In the genomic region with DNA sequence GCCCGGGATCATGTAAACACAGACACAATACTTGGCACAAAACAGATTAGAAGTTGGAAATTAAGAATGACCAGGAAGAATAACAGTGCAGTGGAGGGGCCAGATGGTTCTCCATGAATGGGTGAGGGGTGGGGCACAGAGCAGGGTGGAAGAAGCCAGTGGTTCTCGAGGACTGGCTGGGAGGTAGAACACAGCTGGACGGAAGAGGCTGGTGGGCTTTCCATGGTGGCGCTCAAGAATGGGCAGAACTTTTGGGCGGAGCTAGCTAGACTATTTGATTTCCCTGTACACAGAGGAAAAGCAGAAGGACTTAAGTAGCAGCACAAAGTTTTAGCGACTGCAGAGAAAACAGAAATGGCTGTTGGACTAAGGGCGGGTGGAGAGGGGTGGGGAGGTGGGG, we compare ENCODE assay signal across 9 mouse cellular contexts.
DNase-seq lines count a peak whose midpoint lies in the region; ATAC-seq lines count a peak whose summit lies in the region.
"Had no signal": no experiment of that assay in that cellular context is flagged by ENCODE, and none has a peak within 500 bp of the region (broad histone marks: within the 10 kb centered on the region; RNA-seq: fewer than 3 reads in every experiment).

No protein-coding gene starts in this region.

- no peaks in the 10 kb centered on the region for H3K27me3 ChIP-seq in embryonic facial prominence, embryonic 11.5 days (ENCODE audit: control insufficient read depth, insufficient read depth, low read length)
- H3K27me3 ChIP-seq in embryonic facial prominence, embryonic 10.5 days (replicated peaks; ENCODE audit: low read depth, poor library complexity, severe bottlenecking), result no peaks in the 10 kb centered on the region
- H3K27me3 ChIP-seq in midbrain, embryonic 10.5 days (ENCODE audit: low read depth, poor library complexity, severe bottlenecking), result no peaks in the 10 kb centered on the region
- no peaks in the 10 kb centered on the region for H3K27me3 ChIP-seq in midbrain, embryonic 14.5 days (ENCODE audit: control insufficient read depth, insufficient read depth, low read length)
- H3K27me3 ChIP-seq in liver, embryonic 16.5 days (ENCODE audit: control insufficient read depth, insufficient read depth, low read depth, low read length), result no peaks in the 10 kb centered on the region

- DNase-seq in embryonic facial prominence, embryonic 11.5 days (ENCODE audit: low spot score), result no peak
- DNase-seq in embryonic facial prominence, embryonic 10.5 days (ENCODE audit: low spot score), result no peak
- DNase-seq in midbrain, embryonic 10.5 days (ENCODE audit: low spot score), result no peak
- DNase-seq in midbrain, embryonic 14.5 days, result no peak
- DNase-seq in ovary, postnatal 14 days (ENCODE audit: low spot score), result no peak
- no peak for DNase-seq in urinary bladder, adult 18-20 months (ENCODE audit: low spot score in 2 of 2)
- DNase-seq in left cerebral cortex, adult 9 months (ENCODE audit: low spot score in 2 of 2), result no peak
- DNase-seq: cerebellum, adult 18-20 months had no signal

- ATAC-seq in embryonic facial prominence, embryonic 11.5 days (replicated peaks; ENCODE audit: insufficient number of reproducible peaks, low FRiP score, low TSS enrichment, low read depth), result 0 out of 2 replicates have a peak, but pooled peaks have one; percentile 58
- ATAC-seq in midbrain, embryonic 14.5 days (ENCODE audit: low FRiP score, low TSS enrichment), result no peak
- peak; percentile 20 for ATAC-seq in liver, embryonic 16.5 days (ENCODE audit: low read depth)

- no peak overlapping the region for H3K4me3 ChIP-seq in embryonic facial prominence, embryonic 11.5 days (ENCODE audit: low read depth, low read length)
- no peak overlapping the region for H3K4me3 ChIP-seq in embryonic facial prominence, embryonic 10.5 days
- no peak overlapping the region for H3K4me3 ChIP-seq in midbrain, embryonic 10.5 days
- no peak overlapping the region for H3K4me3 ChIP-seq in midbrain, embryonic 14.5 days (replicated peaks; ENCODE audit: low read depth, low read length)
- H3K4me3 ChIP-seq in liver, embryonic 16.5 days (ENCODE audit: low read depth, low read length), result peak overlapping the region; percentile 42

- no peaks in the 10 kb centered on the region for H3K4me1 ChIP-seq in embryonic facial prominence, embryonic 11.5 days (ENCODE audit: control insufficient read depth, insufficient read depth, low read length)
- H3K4me1 ChIP-seq in embryonic facial prominence, embryonic 10.5 days, result peaks cover 21% of the 10 kb centered on the region
- peaks cover 19% of the 10 kb centered on the region for H3K4me1 ChIP-seq in midbrain, embryonic 10.5 days
- 0 out of 2 replicates have a peak, but pooled peaks cover 3% of the 10 kb centered on the region for H3K4me1 ChIP-seq in midbrain, embryonic 14.5 days (ENCODE audit: control insufficient read depth, insufficient read depth, low read length)
- peaks cover 32% of the 10 kb centered on the region for H3K4me1 ChIP-seq in liver, embryonic 16.5 days (ENCODE audit: control insufficient read depth, low read depth, low read length)

- no peak overlapping the region for H3K4me2 ChIP-seq in embryonic facial prominence, embryonic 11.5 days (ENCODE audit: low read depth, low read length)
- no peak overlapping the region for H3K4me2 ChIP-seq in midbrain, embryonic 14.5 days (ENCODE audit: low read length)
- H3K4me2 ChIP-seq in liver, embryonic 16.5 days (ENCODE audit: low read depth, low read length), result peak overlapping the region; percentile 81

- no peaks in the 10 kb centered on the region for H3K36me3 ChIP-seq in embryonic facial prominence, embryonic 11.5 days (replicated peaks; ENCODE audit: control insufficient read depth, insufficient read depth, low read depth, low read length)
- H3K36me3 ChIP-seq in embryonic facial prominence, embryonic 10.5 days (replicated peaks), result no peaks in the 10 kb centered on the region
- H3K36me3 ChIP-seq in midbrain, embryonic 10.5 days, result no peaks in the 10 kb centered on the region
- H3K36me3 ChIP-seq in midbrain, embryonic 14.5 days (ENCODE audit: control insufficient read depth, insufficient read depth, low read length), result no peaks in the 10 kb centered on the region
- no peaks in the 10 kb centered on the region for H3K36me3 ChIP-seq in liver, embryonic 16.5 days (ENCODE audit: control insufficient read depth, insufficient read depth)

- 50% methylated on average over 7 of the region's 7 CpGs for WGBS in embryonic facial prominence, embryonic 11.5 days
- WGBS in embryonic facial prominence, embryonic 10.5 days, result 57% methylated on average over 7 of the region's 7 CpGs
- 53% methylated on average over 7 of the region's 7 CpGs for WGBS in midbrain, embryonic 10.5 days
- WGBS in midbrain, embryonic 14.5 days, result 45% methylated on average over 7 of the region's 7 CpGs
- 21% methylated on average over 7 of the region's 7 CpGs for WGBS in liver, embryonic 16.5 days (ENCODE audit: insufficient replicate concordance)

- no peak overlapping the region for H3K27ac ChIP-seq in embryonic facial prominence, embryonic 11.5 days (replicated peaks; ENCODE audit: low read depth, low read length)
- no peak overlapping the region for H3K27ac ChIP-seq in embryonic facial prominence, embryonic 10.5 days (replicated peaks)
- H3K27ac ChIP-seq in midbrain, embryonic 10.5 days (replicated peaks), result peak overlapping the region; percentile 39
- H3K27ac ChIP-seq in midbrain, embryonic 14.5 days (replicated peaks; ENCODE audit: low read depth, low read length), result no peak overlapping the region; the same call in 1 of the 2 replicates
- peak overlapping the region; percentile 85 for H3K27ac ChIP-seq in liver, embryonic 16.5 days (ENCODE audit: low read length)

- H3K9ac ChIP-seq in embryonic facial prominence, embryonic 11.5 days (replicated peaks; ENCODE audit: low read length), result no peak overlapping the region
- no peak overlapping the region for H3K9ac ChIP-seq in midbrain, embryonic 14.5 days (replicated peaks; ENCODE audit: low read length)
- 0 out of 2 replicates have a peak overlapping the region, but pooled peaks have one; percentile 50 for H3K9ac ChIP-seq in liver, embryonic 16.5 days (ENCODE audit: low read depth, low read length)

- no peaks in the 10 kb centered on the region for H3K9me3 ChIP-seq in embryonic facial prominence, embryonic 11.5 days (replicated peaks; ENCODE audit: control insufficient read depth, low read length)
- no peaks in the 10 kb centered on the region for H3K9me3 ChIP-seq in embryonic facial prominence, embryonic 10.5 days
- no peaks in the 10 kb centered on the region for H3K9me3 ChIP-seq in midbrain, embryonic 10.5 days (replicated peaks)
- H3K9me3 ChIP-seq in midbrain, embryonic 14.5 days (ENCODE audit: control insufficient read depth, low read length), result no peaks in the 10 kb centered on the region
- no peaks in the 10 kb centered on the region for H3K9me3 ChIP-seq in liver, embryonic 16.5 days (replicated peaks; ENCODE audit: control insufficient read depth, low read length)

Comparison
In these comparisons a context has a peak if more than half of its experiments do, and no peak if none do; other contexts are left out.
1. H3K27ac ChIP-seq: peak in midbrain, embryonic 10.5 days (single experiment) and liver, embryonic 16.5 days (single experiment); none in embryonic facial prominence, embryonic 11.5 days (single experiment), embryonic facial prominence, embryonic 10.5 days (single experiment) and midbrain, embryonic 14.5 days (single experiment).